Mouse (Mus musculus) erythroblast, embryonic 14.5 days (primary cell): ENCODE results near the gene Gm20422.

Source experiments
- GATA1 ChIP-seq: IDR thresholded peaks from 2 replicates; pipeline ENCODE4 v1.6.1; 2012; ENCODE audit warnings: low read length, inconsistent platforms, mixed read lengths
- TAL1 ChIP-seq: IDR thresholded peaks from 3 replicates; pipeline ENCODE4 v1.6.1; 2012; ENCODE audit warnings: low read length, inconsistent platforms, mixed read lengths

- TF ChIP-seq GATA1, result no peak
- TF ChIP-seq TAL1, result no peak
Observed at GRCm38 (mm10) chr8:69777111-69777510, 2.4 kb upstream of the Gm20422 start.
